Mouse (Mus musculus) heart, postnatal 14 days (tissue): Measurements from ENCODE around the gene Gper1. TPM values are rescaled to one million over a fixed set of nuclear protein-coding genes. Genes with fewer than 3 reads are reported as not detected.

Source experiments
- total RNA-seq, 2 experiments: library from RNA; stranded (reverse); gene quantifications; 2 replicates each; pipeline ENCODE4 v1.2.3; 2021

Gene Gper1
- total RNA-seq, 2 experiments from 2014 or later = 2.7 TPM

Other genes starting within 250 kb of the Gper1 start
- gene Sun1, start 222.5 kb upstream of the Gper1 start, total RNA-seq = 10 to 100 TPM; 44.7 to 49.5 TPM
- gene Get4, start 170.8 kb upstream of the Gper1 start, total RNA-seq = 10 to 100 TPM; 42.6 to 48.1 TPM
- gene Adap1, start 97.5 kb upstream of the Gper1 start, total RNA-seq = 1 to 10 TPM; 1.5 to 1.6 TPM
- gene Cox19, start 71.7 kb upstream of the Gper1 start, total RNA-seq = 10 to 100 TPM; 78.6 to 85.9 TPM
- gene Cyp2w1, start 70.5 kb upstream of the Gper1 start, total RNA-seq = not detected
- gene Gpr146, start 45.5 kb upstream of the Gper1 start, total RNA-seq = 10 to 100 TPM; 41.8 to 46.5 TPM
- gene C130050O18Rik, start 17.9 kb upstream of the Gper1 start, total RNA-seq = under 1 TPM; 0.74 to 0.80 TPM
- gene 3110082I17Rik, start 37.4 kb downstream of the Gper1 start, total RNA-seq = 1 to 10 TPM; 4.7 to 5.3 TPM
- gene Zfand2a, start 61.4 kb downstream of the Gper1 start, total RNA-seq = 10 to 100 TPM; 16.4 to 16.5 TPM
- gene Uncx, start 120.3 kb downstream of the Gper1 start, total RNA-seq = not detected